Mouse (Mus musculus) kidney, adult 11 months (tissue): ENCODE results near the gene Gipc1.

ENCODE experiments used
- DNase-seq: peaks from one replicate; pipeline ENCODE4 v3.0.0; 2022

The Gipc1 gene

GRCm38 (mm10) chr8:83649699-83650098 lies 2.8 kb upstream of the Gipc1 start:
- DNase-seq, result no peak

- no peak for DNase-seq
Observed at GRCm38 (mm10) chr8:83652744-83653661, 526 bp downstream of the Gipc1 start.

GRCm38 (mm10) chr8:83653662-83654017 lies 1.2 kb downstream of the Gipc1 start:
- DNase-seq, result no peak

- DNase-seq, result no peak
Observed at GRCm38 (mm10) chr8:83654725-83655124, 2.2 kb downstream of the Gipc1 start.

GRCm38 (mm10) chr8:83656043-83656442 lies 3.6 kb downstream of the Gipc1 start:
- no peak for DNase-seq

GRCm38 (mm10) chr8:83656484-83657246 lies 4.2 kb downstream of the Gipc1 start:
- DNase-seq, result no peak

- DNase-seq, result no peak
Observed at GRCm38 (mm10) chr8:83660545-83660944, 8.1 kb downstream of the Gipc1 start.

GRCm38 (mm10) chr8:83660995-83661680 lies 8.7 kb downstream of the Gipc1 start:
- peak; percentile 44 for DNase-seq

GRCm38 (mm10) chr8:83662421-83662826 lies 9.9 kb downstream of the Gipc1 start:
- DNase-seq, result peak; percentile 91

GRCm38 (mm10) chr8:83664096-83664495 lies 11.6 kb downstream of the Gipc1 start:
- no peak for DNase-seq

- no peak for DNase-seq
Observed at GRCm38 (mm10) chr8:83664931-83665625, 12.6 kb downstream of the Gipc1 start.

GRCm38 (mm10) chr8:83665969-83666865 lies 13.7 kb downstream of the Gipc1 start, which contains the start of gene Ptger1:
Ptger1 (plus strand) TSS chr8:83666678.
- peak; percentile 72 for DNase-seq

GRCm38 (mm10) chr8:83666866-83667234 lies 14.4 kb downstream of the Gipc1 start:
- no peak for DNase-seq

- no peak for DNase-seq
Observed at GRCm38 (mm10) chr8:83667526-83667925, 15.0 kb downstream of the Gipc1 start.

GRCm38 (mm10) chr8:83668010-83668916 lies 15.8 kb downstream of the Gipc1 start:
- DNase-seq, result no peak

GRCm38 (mm10) chr8:83669013-83669412 lies 16.5 kb downstream of the Gipc1 start:
- DNase-seq, result no peak

- no peak for DNase-seq
Observed at GRCm38 (mm10) chr8:83672936-83673335, 20.5 kb downstream of the Gipc1 start.

GRCm38 (mm10) chr8:83674497-83674896 lies 22.0 kb downstream of the Gipc1 start:
- no peak for DNase-seq

GRCm38 (mm10) chr8:83679866-83680265 lies 27.4 kb downstream of the Gipc1 start:
- DNase-seq, result no peak

- no peak for DNase-seq
Observed at GRCm38 (mm10) chr8:83680603-83681002, 28.1 kb downstream of the Gipc1 start.

GRCm38 (mm10) chr8:83681099-83681498 lies 28.6 kb downstream of the Gipc1 start:
- DNase-seq, result no peak
